Mouse (Mus musculus): ENCODE results near the gene Tex28. TPM values are rescaled to one million over a fixed set of nuclear protein-coding genes. Genes with fewer than 3 reads are reported as not detected.

Gene Tex28
- not detected for total RNA-seq (2023)

GRCm38 (mm10) chrX:74167738-74168137 lies at the start of gene Tex28:
Gene Tex28 (minus strand): TSS chrX:74167838.

GRCm38 (mm10) chrX:74176959-74177358 lies 9.3 kb upstream of the Tex28 start, which contains the start of gene Tktl1:
Gene Tktl1 (plus strand): TSS chrX:74177259.

GRCm38 (mm10) chrX:74135263-74135662 lies 32.4 kb downstream of the Tex28 start, which contains the start of gene Mecp2:
Gene Mecp2 (minus strand): TSS chrX:74135363.

GRCm38 (mm10) chrX:74127164-74127563 lies 40.5 kb downstream of the Tex28 start, which contains the start of gene Opn1mw:
Gene Opn1mw (plus strand): TSS chrX:74127464.

Other genes starting within 250 kb of the Tex28 start
- gene Arhgap4, start 246.0 kb downstream of the Tex28 start, total RNA-seq (2023): 295 TPM
- 70.7 TPM for gene Naa10, start 245.9 kb downstream of the Tex28 start, total RNA-seq (2023)
- 5.5 TPM for gene Renbp, start 237.0 kb downstream of the Tex28 start, total RNA-seq (2023)
- 84.8 TPM for gene Hcfc1, start 201.5 kb downstream of the Tex28 start, total RNA-seq (2023)
- 112 TPM for gene Irak1, start 143.9 kb downstream of the Tex28 start, total RNA-seq (2023)
- not detected for gene Opn1mw, start 40.4 kb downstream of the Tex28 start, total RNA-seq (2023)
- 55.7 TPM for gene Mecp2, start 32.5 kb downstream of the Tex28 start, total RNA-seq (2023)
- 4.5 TPM for gene Tktl1, start 9.4 kb upstream of the Tex28 start, total RNA-seq (2023)
- gene Flna, start 82.0 kb upstream of the Tex28 start, total RNA-seq (2023): 780 TPM
- 71.4 TPM for gene Emd, start 86.8 kb upstream of the Tex28 start, total RNA-seq (2023)
- 621 TPM for gene Rpl10, start 103.0 kb upstream of the Tex28 start, total RNA-seq (2023)
- gene Taz, start 114.1 kb upstream of the Tex28 start, total RNA-seq (2023): 70.3 TPM
- gene Dnase1l1, start 114.5 kb upstream of the Tex28 start, total RNA-seq (2023): 13.3 TPM
- 98.5 TPM for gene Atp6ap1, start 129.3 kb upstream of the Tex28 start, total RNA-seq (2023)
- gene Gdi1, start 137.2 kb upstream of the Tex28 start, total RNA-seq (2023): 250 TPM
- 70.9 TPM for gene Fam50a, start 145.2 kb upstream of the Tex28 start, total RNA-seq (2023)
- gene Plxna3, start 161.2 kb upstream of the Tex28 start, total RNA-seq (2023): 15.7 TPM
- gene Lage3, start 185.8 kb upstream of the Tex28 start, total RNA-seq (2023): 20.2 TPM
- 25.3 TPM for gene Ubl4a, start 205.4 kb upstream of the Tex28 start, total RNA-seq (2023)
- 15.4 TPM for gene Slc10a3, start 205.5 kb upstream of the Tex28 start, total RNA-seq (2023)
- gene Fam3a, start 225.4 kb upstream of the Tex28 start, total RNA-seq (2023): 17.3 TPM
- 57.8 TPM for gene Ikbkg, start 225.5 kb upstream of the Tex28 start, total RNA-seq (2023)